In the genomic region with DNA sequence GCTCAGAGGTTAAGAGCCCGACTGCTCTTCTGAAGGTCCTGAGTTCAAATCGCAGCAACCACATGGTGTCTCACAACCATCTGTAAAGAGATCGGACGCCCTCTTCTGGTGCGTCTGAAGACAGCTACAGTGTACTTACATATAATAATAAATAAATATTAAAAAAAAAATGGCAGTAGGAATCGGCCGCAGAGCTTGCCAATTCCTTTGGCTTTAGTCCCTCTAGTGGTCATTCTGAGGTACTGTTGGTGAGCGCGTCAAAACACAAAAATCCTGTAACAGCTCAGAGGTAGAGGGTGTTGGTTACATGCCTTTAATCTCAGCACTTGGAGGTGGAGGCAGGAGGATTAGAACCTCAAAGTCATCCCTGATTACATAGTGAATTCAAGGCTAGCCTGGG, we compare ENCODE assay signal across 8 mouse cellular contexts. TPM values are rescaled to one million over a fixed set of nuclear protein-coding genes. Genes with fewer than 3 reads are reported as not detected.
A peak's percentile ranks its signal among the peaks of the same experiment; 100 is the strongest.
DNase-seq lines count a peak whose midpoint lies in the region; ATAC-seq and TF ChIP-seq lines count a peak whose summit lies in the region.

No protein-coding gene starts in this region.

- no peak overlapping the region for H3K4me2 ChIP-seq in CH12.LX (ENCODE audit: insufficient read depth, low read depth, poor library complexity, severe bottlenecking)
- H3K4me2 ChIP-seq in heart, embryonic 12.5 days, result peak overlapping the region; percentile 24; the same call in 1 of the 2 replicates

- TF ChIP-seq RAD21 in CH12.LX (IDR thresholded peaks at IDR 0.05; ENCODE audit: low read depth, low read length), result peak; percentile 83

- peaks cover 3% of the 10 kb centered on the region in 2 experiments; a peak in 2 of 4 replicates for H3K4me1 ChIP-seq in CH12.LX (ENCODE audit: control insufficient read depth in 1 of 2, insufficient read depth in 2 of 2)
- H3K4me1 ChIP-seq in heart, embryonic 12.5 days (replicated peaks), result no peaks in the 10 kb centered on the region

- in situ Hi-C loops in CH12.LX (cut with MboI; ENCODE audit: low pct_ligation_motif_present, low pct_unique_long_range_greater_than_20kb, low sequenced_read_pairs), result no loop called here

- no peak for TF ChIP-seq POLR2A in CH12.LX (IDR thresholded peaks at IDR 0.05; ENCODE audit: low read depth, low read length)

- H3K79me2 ChIP-seq in CH12.LX (replicated peaks; ENCODE audit: control insufficient read depth, extremely low read depth, insufficient read depth, poor library complexity, severe bottlenecking), result no peaks in the 10 kb centered on the region

- 24% methylated on average over 9 of the region's 9 CpGs for WGBS in heart, embryonic 12.5 days

- no peak overlapping the region for H3K9ac ChIP-seq in CH12.LX (ENCODE audit: insufficient read depth, low read depth)
- no peak overlapping the region for H3K9ac ChIP-seq in heart, embryonic 12.5 days

- peak; percentile 86 to 87 for TF ChIP-seq CTCF in CH12.LX (conservative IDR thresholded peaks at IDR 0.05 in 1 of 2, IDR thresholded peaks at IDR 0.05 in 1 of 2; ENCODE audit: low read depth in 2 of 2, low read length in 2 of 2)

- H3K36me3 ChIP-seq in CH12.LX (replicated peaks in 1 of 2; ENCODE audit: control insufficient read depth in 1 of 2, insufficient read depth in 1 of 2, low read length in 1 of 2), result no peaks in the 10 kb centered on the region
- no peaks in the 10 kb centered on the region for H3K36me3 ChIP-seq in heart, embryonic 12.5 days

- H3K9me3 ChIP-seq in CH12.LX (replicated peaks; ENCODE audit: low read length), result no peaks in the 10 kb centered on the region
- no peaks in the 10 kb centered on the region for H3K9me3 ChIP-seq in heart, embryonic 12.5 days (replicated peaks)

- no peak for ATAC-seq in heart, embryonic 12.5 days (ENCODE audit: insufficient number of reproducible peaks, low FRiP score)

- TF ChIP-seq EP300 in CH12.LX (IDR thresholded peaks at IDR 0.05; ENCODE audit: low read length), result no peak

- H3K27ac ChIP-seq in CH12.LX (ENCODE audit: insufficient read depth, low read depth), result no peak overlapping the region
- H3K27ac ChIP-seq in heart, embryonic 12.5 days (ENCODE audit: poor library complexity, severe bottlenecking), result no peak overlapping the region

- H3K27me3 ChIP-seq in CH12.LX (replicated peaks), result no peaks in the 10 kb centered on the region
- H3K27me3 ChIP-seq in heart, embryonic 12.5 days (replicated peaks), result no peaks in the 10 kb centered on the region

- H3K4me3 ChIP-seq in CH12.LX (replicated peaks in 1 of 3; ENCODE audit: low read depth in 2 of 3, low read length in 2 of 3, poor library complexity in 1 of 3), result no peak overlapping the region
- no peak overlapping the region for H3K4me3 ChIP-seq in heart, embryonic 12.5 days

- dilution Hi-C loops in CH12.LX (cut with MboI; ENCODE audit: extremely low pct_ligation_motif_present, extremely low pct_unique_long_range_greater_than_20kb, low sequenced_read_pairs), result no loop called here

- peak; percentile 75 for DNase-seq in CH12.LX (ENCODE audit: extremely low read depth)
- DNase-seq in T-cell, adult 2 months (ENCODE audit: low spot score), result peak; percentile 67
- DNase-seq in cerebellum, postnatal 36 days, result peak; percentile 56 to 64
- DNase-seq in layer of hippocampus, adult 9-11 months, result peak; percentile 54
- peak; percentile 47 to 75 for DNase-seq in lung, postnatal 4 days
- peak; percentile 39 for DNase-seq in right cerebral cortex, adult 18-20 months
- DNase-seq in yolk sac, embryonic 10.5 days (ENCODE audit: low spot score), result peak; percentile 35

TF ChIP-seq in CH12.LX, 34 proteins besides CTCF, POLR2A, EP300 and RAD21:
- peak; percentile 56 for TF ChIP-seq SMC3 (IDR thresholded peaks at IDR 0.05; ENCODE audit: low read depth, low read length)
- no peak for TF ChIP-seq MXI1 (IDR thresholded peaks at IDR 0.05; ENCODE audit: low read depth, low read length)
- TF ChIP-seq ZNF384 (IDR thresholded peaks at IDR 0.05; ENCODE audit: low read depth, low read length), result peak; percentile 87

RNA-seq across cellular contexts. Expression of a gene that starts 4.0 kb away (rescaled TPM):
- total RNA-seq in CH12.LX (2012; rRNA removed), result 11.5 and 15.6 TPM in 2 replicates
- total RNA-seq in CH12.LX (2014; rRNA removed), result 24.7 and 28.9 TPM in 2 replicates
- polyA plus RNA-seq in CH12.LX (2012; ENCODE audit: insufficient read length, low read depth), result 15.7 and 17.4 TPM in 2 replicates
- 4.7 and 4.8 TPM in 2 replicates for polyA plus RNA-seq in heart, embryonic 12.5 days (2016; fragmentation: Nextera tagmentation; extraction: Ambion mirVana)

RNA-seq across cellular contexts. Expression of a gene that starts 4.8 kb away (rescaled TPM):
- 3.7 and 3.8 TPM in 2 replicates for total RNA-seq in CH12.LX (2012; rRNA removed)
- total RNA-seq in CH12.LX (2014; rRNA removed), result 0.83 and 2.4 TPM in 2 replicates
- polyA plus RNA-seq in CH12.LX (2012; ENCODE audit: insufficient read length, low read depth), result 1.3 and 1.5 TPM in 2 replicates
- polyA plus RNA-seq in heart, embryonic 12.5 days (2016; fragmentation: Nextera tagmentation; extraction: Ambion mirVana), result 7.7 and 8.2 TPM in 2 replicates

RNA-seq across cellular contexts. Expression of a gene that starts 44.1 kb away (rescaled TPM):
- total RNA-seq in CH12.LX (2012; rRNA removed) (not detected in 2 replicates), CH12.LX (2014; rRNA removed) (not detected in 2 replicates)
- polyA plus RNA-seq in CH12.LX (2012; ENCODE audit: insufficient read length, low read depth), result not detected in 2 replicates
- polyA plus RNA-seq in heart, embryonic 12.5 days (2016; fragmentation: Nextera tagmentation; extraction: Ambion mirVana), result 0.53 TPM in 1 of 2 replicates, not detected in the other

RNA-seq across cellular contexts. Expression of a gene that starts 52.4 kb away (rescaled TPM):
- total RNA-seq in CH12.LX (2012; rRNA removed), result not detected in 2 replicates
- total RNA-seq in CH12.LX (2014; rRNA removed), result 0.09 TPM in 1 of 2 replicates, not detected in the other
- polyA plus RNA-seq in CH12.LX (2012; ENCODE audit: insufficient read length, low read depth), result not detected in 2 replicates
- polyA plus RNA-seq in heart, embryonic 12.5 days (2016; fragmentation: Nextera tagmentation; extraction: Ambion mirVana), result 24.0 and 27.3 TPM in 2 replicates
